Mouse (Mus musculus) MEL (cell line): ENCODE data around the gene Rasd2. TPM values are rescaled to one million over a fixed set of nuclear protein-coding genes. Genes with fewer than 3 reads are reported as not detected.

ENCODE experiments used
- DNase-seq: peaks from one replicate; pipeline ENCODE4 v3.0.0; 2011; ENCODE audit warnings: low read depth, low spot score
- H3K27ac ChIP-seq: 2 replicates; pipeline ENCODE4 v1.5.1; 2012; ENCODE audit warnings: low read depth, mild to moderate bottlenecking, control low read depth, low read length, moderate library complexity; ENCODE audit not compliant: control insufficient read depth
- H3K27me3 ChIP-seq, 2 experiments: fragments of 150-350 bp in 1 of 2; sonication (generic) in 1 of 2; 2 replicates each; pipeline ENCODE4 v1.6.1; 2012; ENCODE audit warnings: low read length in 2 of 2, mild to moderate bottlenecking in 2 of 2, improper control_type of control experiment in 1 of 2, moderate library complexity in 1 of 2; ENCODE audit not compliant: insufficient read depth in 2 of 2, control insufficient read depth in 1 of 2
- H3K36me3 ChIP-seq, 2 experiments: 2 replicates each; pipeline ENCODE4 v1.6.1; 2012 to 2014; ENCODE audit warnings: low read length in 2 of 2, improper control_type of control experiment in 1 of 2, inconsistent platforms in 1 of 2, mild to moderate bottlenecking in 1 of 2; ENCODE audit not compliant: insufficient read depth in 2 of 2, control insufficient read depth in 1 of 2
- H3K4me1 ChIP-seq, 2 experiments: fragments of 150-350 bp in 1 of 2; sonication (generic) in 1 of 2; 2 replicates each; pipeline ENCODE4 v1.6.1; 2012; ENCODE audit warnings: low read length in 2 of 2, improper control_type of control experiment in 1 of 2, mild to moderate bottlenecking in 1 of 2; ENCODE audit not compliant: insufficient read depth in 2 of 2, control insufficient read depth in 1 of 2
- H3K4me3 ChIP-seq, 2 experiments: fragments of 150-350 bp in 1 of 2; sonication (generic) in 1 of 2; 2 replicates each; pipeline ENCODE4 v1.5.1; 2012; ENCODE audit warnings: low read depth in 2 of 2, low read length in 2 of 2, mild to moderate bottlenecking in 2 of 2, moderate library complexity in 2 of 2, control low read depth in 1 of 2, improper control_type of control experiment in 1 of 2; ENCODE audit not compliant: control insufficient read depth in 1 of 2, insufficient read depth in 1 of 2
- H3K79me2 ChIP-seq: 2 replicates; pipeline ENCODE4 v1.6.1; 2012; ENCODE audit warnings: mild to moderate bottlenecking, low read length, moderate library complexity; ENCODE audit not compliant: control insufficient read depth, poor library complexity, insufficient read depth
- H3K9ac ChIP-seq: 2 replicates; pipeline ENCODE4 v1.6.1; 2012; ENCODE audit warnings: low read depth, mild to moderate bottlenecking, control low read depth, low read length, moderate library complexity; ENCODE audit not compliant: control insufficient read depth, poor library complexity, severe bottlenecking
- H3K9me3 ChIP-seq: fragments of 150-350 bp; sonication (generic); replicated peaks from 2 replicates; pipeline ENCODE4 v1.6.1; 2012; ENCODE audit warnings: mild to moderate bottlenecking, low read length, improper control_type of control experiment, moderate library complexity; ENCODE audit not compliant: insufficient read depth
- BHLHE40 ChIP-seq: IDR thresholded peaks from 2 replicates; pipeline ENCODE4 v1.6.1; 2012; ENCODE audit warnings: low read depth, mild to moderate bottlenecking, inconsistent platforms, low read length, improper control_type of control experiment, borderline replicate concordance
- CTCF ChIP-seq, 3 experiments: IDR thresholded peaks in 2 of 3; conservative IDR thresholded peaks in 1 of 3; 2 replicates each; pipeline ENCODE4 v1.5.1; 2011 to 2012; ENCODE audit warnings: low read length in 3 of 3, low read depth in 2 of 3, mild to moderate bottlenecking in 2 of 3, improper control_type of control experiment in 1 of 3, inconsistent platforms in 1 of 3, mixed read lengths in 1 of 3, moderate library complexity in 1 of 3; ENCODE audit not compliant: control insufficient read depth in 1 of 3, insufficient read depth in 1 of 3, poor library complexity in 1 of 3, severe bottlenecking in 1 of 3
- E2F4 ChIP-seq: IDR thresholded peaks from 2 replicates; pipeline ENCODE4 v1.6.1; 2011; ENCODE audit warnings: low read depth, low read length, improper control_type of control experiment, borderline replicate concordance
- EP300 ChIP-seq, 2 experiments: IDR thresholded peaks; 2 replicates each; pipeline ENCODE4 v1.6.1; 2011; ENCODE audit warnings: improper control_type of control experiment in 2 of 2, low read length in 2 of 2, low read depth in 1 of 2, mild to moderate bottlenecking in 1 of 2
- GATA1 ChIP-seq: IDR thresholded peaks from 2 replicates; pipeline ENCODE4 v1.6.1; 2011; ENCODE audit warnings: low read depth, low read length, improper control_type of control experiment
- HCFC1 ChIP-seq: IDR thresholded peaks from 2 replicates; pipeline ENCODE4 v1.6.1; 2012; ENCODE audit warnings: low read depth, mild to moderate bottlenecking, inconsistent platforms, low read length, improper control_type of control experiment, moderate library complexity
- MAX ChIP-seq: IDR thresholded peaks from 2 replicates; pipeline ENCODE4 v1.6.1; 2011; ENCODE audit warnings: low read length, improper control_type of control experiment
- MYC ChIP-seq: IDR thresholded peaks from 2 replicates; pipeline ENCODE4 v1.6.1; 2011; ENCODE audit warnings: low read depth, mild to moderate bottlenecking, low read length, improper control_type of control experiment, moderate library complexity
- NRF1 ChIP-seq: IDR thresholded peaks from 2 replicates; pipeline ENCODE4 v1.6.1; 2014; ENCODE audit warnings: low read depth, mild to moderate bottlenecking, inconsistent platforms, low read length, improper control_type of control experiment, moderate library complexity; ENCODE audit not compliant: poor library complexity, insufficient read depth, severe bottlenecking
- RAD21 ChIP-seq: IDR thresholded peaks from 2 replicates; pipeline ENCODE4 v1.6.1; 2011; ENCODE audit warnings: mild to moderate bottlenecking, low read depth, low read length, improper control_type of control experiment
- TAL1 ChIP-seq: IDR thresholded peaks from 2 replicates; pipeline ENCODE4 v1.6.1; 2012; ENCODE audit warnings: mild to moderate bottlenecking, inconsistent platforms, low read length, moderate library complexity, mixed read lengths
- ZMIZ1 ChIP-seq: IDR thresholded peaks from 2 replicates; pipeline ENCODE4 v1.6.1; 2012; ENCODE audit warnings: low read depth, mild to moderate bottlenecking, inconsistent platforms, low read length, improper control_type of control experiment, moderate library complexity
- polyA plus RNA-seq, 2 experiments: library from polyadenylated mRNA; stranded (reverse) in 1 of 2; unstranded in 1 of 2; fragments of >175 nt in 1 of 2; fragments of >200 nt in 1 of 2; gene quantifications; 2 replicates each; pipeline versions ENCODE4 v1.2.1 to v1.2.4; 2012; ENCODE audit warnings: low replicate concordance in 2 of 2, low read depth in 1 of 2; ENCODE audit not compliant: insufficient read length in 2 of 2, insufficient read depth in 1 of 2, missing spikeins in 1 of 2
- total RNA-seq: library from RNA; depleted of rRNA; stranded (reverse); fragments of 300-350 nt; gene quantifications from 2 replicates; pipeline ENCODE4 v1.2.3, GENCODE M21; 2012

Gene Rasd2
- total and polyA plus RNA-seq, 3 experiments, result not detected

DNA sequence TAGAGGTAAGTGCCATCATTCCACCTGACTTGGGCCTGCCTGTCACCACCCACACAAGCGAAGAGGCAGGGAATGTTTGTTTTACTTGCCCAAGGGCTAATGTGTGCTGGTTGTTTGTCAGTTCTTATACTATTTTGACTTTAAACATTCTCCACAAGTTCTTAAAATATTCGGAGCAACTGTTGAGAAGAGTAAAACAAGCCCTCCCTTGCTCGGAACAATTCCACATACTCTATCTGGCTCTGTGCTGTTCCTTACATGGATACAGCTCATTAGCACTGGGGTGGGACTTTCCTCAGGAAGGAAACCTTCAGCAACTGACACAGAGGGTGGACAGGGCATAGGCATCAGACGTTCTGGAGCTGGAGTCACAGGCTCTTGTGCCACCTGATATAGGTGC lies 15.9 kb upstream of the Rasd2 start:
- H3K79me2 ChIP-seq, result no peaks in the 10 kb centered on the region
- H3K27ac ChIP-seq, result no peak overlapping the region
- H3K9ac ChIP-seq, result no peak overlapping the region
- H3K9me3 ChIP-seq, result no peaks in the 10 kb centered on the region
- H3K4me1 ChIP-seq, result peaks cover 0 to 4% of the 10 kb centered on the region in 2 experiments; a peak in 2 of 4 replicates
- no peak for DNase-seq
- H3K36me3 ChIP-seq, result peaks cover 0 to 4% of the 10 kb centered on the region in 2 experiments; a peak in 1 of 4 replicates
- H3K4me3 ChIP-seq, result no peak overlapping the region
- H3K27me3 ChIP-seq, result peaks cover 0 to 11% of the 10 kb centered on the region in 2 experiments; a peak in 2 of 4 replicates
- no peak for TF ChIP-seq EP300 (IDR thresholded peaks at IDR 0.05; ENCODE audit: low read depth in 1 of 2, low read length in 2 of 2)
- TF ChIP-seq BHLHE40, result no peak
- TF ChIP-seq NRF1, result no peak
- no peak for TF ChIP-seq GATA1

DNA sequence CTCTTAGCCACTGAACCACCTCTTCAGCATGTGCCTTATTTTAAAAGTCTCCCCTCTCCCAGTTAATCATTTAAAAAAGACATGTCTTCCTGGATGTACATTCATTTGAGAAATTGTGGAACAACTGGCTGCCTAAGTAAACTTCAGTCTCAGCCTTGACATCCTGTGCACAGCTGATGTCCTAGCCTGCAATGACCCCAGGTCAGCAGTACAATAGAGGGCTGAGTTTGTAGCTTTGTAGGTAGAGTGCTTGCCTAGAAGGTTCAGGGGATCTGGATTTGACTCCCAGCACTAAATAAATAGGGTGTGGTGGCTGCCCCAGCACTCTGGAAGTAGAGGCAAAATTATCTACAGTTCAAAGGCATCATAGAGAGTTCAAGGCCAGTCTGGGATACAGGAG lies 15.4 kb upstream of the Rasd2 start:
- no peak overlapping the region for H3K27ac ChIP-seq
- peaks cover 0 to 11% of the 10 kb centered on the region in 2 experiments; a peak in 2 of 4 replicates for H3K27me3 ChIP-seq
- no peaks in the 10 kb centered on the region for H3K9me3 ChIP-seq
- peaks cover 0 to 4% of the 10 kb centered on the region in 2 experiments; a peak in 2 of 4 replicates for H3K4me1 ChIP-seq
- no peaks in the 10 kb centered on the region for H3K79me2 ChIP-seq
- peaks cover 0 to 2% of the 10 kb centered on the region in 2 experiments; a peak in 1 of 4 replicates for H3K36me3 ChIP-seq
- TF ChIP-seq MAX, result no peak
- TF ChIP-seq ZMIZ1, result no peak
- TF ChIP-seq, all 39 proteins: peak for 0
- H3K4me3 ChIP-seq, result no peak overlapping the region
- H3K9ac ChIP-seq, result no peak overlapping the region
- DNase-seq, result no peak

DNA sequence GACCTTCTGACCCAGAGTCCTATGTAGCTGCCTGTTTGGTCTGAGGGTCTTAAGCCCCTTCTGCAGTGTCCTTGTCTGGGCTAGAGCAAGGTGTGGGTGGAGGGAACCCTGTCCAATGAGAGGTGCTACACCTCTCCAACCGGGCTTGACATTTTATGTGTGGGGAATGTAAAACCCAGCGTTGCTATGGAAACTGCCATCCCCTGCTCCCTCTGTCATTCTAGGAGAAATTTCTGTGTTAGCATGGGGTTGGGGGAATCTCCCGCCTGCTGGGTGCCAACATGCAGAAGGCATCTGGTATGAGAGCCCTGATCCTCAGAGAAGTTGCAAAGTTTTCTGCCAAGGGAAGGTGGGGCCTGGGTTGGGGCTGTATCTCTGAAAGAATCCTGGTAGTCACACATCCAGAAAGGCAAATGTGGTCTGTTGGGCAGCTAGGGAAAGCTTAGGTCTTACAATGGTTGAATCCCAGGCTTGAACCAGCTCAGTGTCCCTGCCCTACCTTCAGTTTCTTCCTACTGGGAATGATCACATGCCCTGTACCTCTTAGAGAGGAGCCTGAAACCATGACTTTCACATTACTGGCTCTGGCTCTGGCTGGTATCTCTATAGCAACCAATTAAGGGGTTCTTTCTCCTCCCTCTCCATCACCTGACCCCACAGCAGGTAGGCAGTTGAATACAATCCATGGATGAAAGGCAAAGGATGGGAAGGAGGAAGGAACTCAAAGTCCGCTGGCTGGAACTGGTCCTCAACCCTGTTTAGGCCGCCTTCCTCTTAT lies 14.6 kb upstream of the Rasd2 start:
- Histone ChIP-seq H3K36me3 (0 out of 4 replicates have a peak, but pooled peaks cover 0 to 2% of the 10 kb centered on the region in 2 experiments), H3K9ac (no peak overlapping the region), H3K4me3 (no peak overlapping the region), H3K4me1 (peaks cover 0 to 3% of the 10 kb centered on the region in 2 experiments; a peak in 2 of 4 replicates), H3K79me2 (no peaks in the 10 kb centered on the region), H3K9me3 (no peaks in the 10 kb centered on the region), H3K27ac (no peak overlapping the region), H3K27me3 (peaks cover 0 to 11% of the 10 kb centered on the region in 2 experiments; a peak in 2 of 4 replicates)
- TF ChIP-seq TAL1 (no peak), HCFC1 (no peak), CTCF (IDR thresholded peaks at IDR 0.05 in 2 of 3, conservative IDR thresholded peaks at IDR 0.05 in 1 of 3; ENCODE audit: control insufficient read depth in 1 of 3, insufficient read depth in 1 of 3, low read depth in 2 of 3, low read length in 3 of 3, poor library complexity in 1 of 3, severe bottlenecking in 1 of 3) (no peak), MYC (no peak), RAD21 (no peak), E2F4 (no peak), NRF1 (no peak)
- DNase-seq, result no peak
